Mouse (Mus musculus): ENCODE measurements around the gene Spint4. TPM values are rescaled to one million over a fixed set of nuclear protein-coding genes. Genes with fewer than 3 reads are reported as not detected.
A peak's percentile ranks its signal among the peaks of the same experiment; 100 is the strongest.

The Spint4 gene
- total and polyA plus RNA-seq, 3 experiments, result not detected

DNA sequence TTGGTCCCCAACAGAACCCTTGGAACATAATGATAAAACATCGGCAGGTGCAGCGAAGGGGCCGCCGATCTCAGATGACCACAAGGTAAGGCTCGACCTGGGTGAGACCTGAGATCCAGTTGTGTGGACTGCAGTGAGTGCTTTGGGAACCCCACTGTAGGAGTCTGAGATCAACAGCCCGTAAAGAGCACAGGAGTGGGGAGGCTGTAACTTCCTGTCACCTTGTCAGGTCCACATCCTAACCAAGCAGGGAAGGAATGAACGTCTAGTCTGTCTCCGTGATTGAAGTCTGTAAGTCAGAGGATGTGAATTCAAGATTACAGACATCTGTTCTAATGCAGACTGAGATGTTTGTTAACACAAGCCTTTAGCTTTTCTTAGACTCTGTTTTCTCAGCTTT, 48.4 kb downstream of the Spint4 start:
- H3K27ac ChIP-seq (ENCODE audit: control insufficient read depth, low read depth, low read length), result no peak overlapping the region
- peaks cover 7 to 22% of the 10 kb centered on the region in 2 experiments for H3K4me1 ChIP-seq (ENCODE audit: control insufficient read depth in 1 of 2, insufficient read depth in 2 of 2, low read length in 2 of 2)
- peak overlapping the region; percentile 90 for H3K9ac ChIP-seq (ENCODE audit: control insufficient read depth, low read depth, low read length, poor library complexity, severe bottlenecking)
- TF ChIP-seq TAL1 (IDR thresholded peaks at IDR 0.05; ENCODE audit: low read length), result no peak
- TF ChIP-seq POLR2A (IDR thresholded peaks at IDR 0.05; ENCODE audit: control insufficient read depth in 1 of 2, insufficient read depth in 1 of 2, low read depth in 1 of 2, low read length in 2 of 2, poor library complexity in 1 of 2), result no peak; a peak in 1 of 4 replicates
- no peak for TF ChIP-seq MEF2A (IDR thresholded peaks at IDR 0.05; ENCODE audit: extremely low read depth, insufficient replicate concordance, low read depth, low read length, poor library complexity, severe bottlenecking)
- TF ChIP-seq ZKSCAN1 (IDR thresholded peaks at IDR 0.05; ENCODE audit: low read depth, low read length), result no peak
- TF ChIP-seq USF2 (IDR thresholded peaks at IDR 0.05; ENCODE audit: borderline replicate concordance in 1 of 2, insufficient read depth in 1 of 2, low read depth in 1 of 2, low read length in 2 of 2), result no peak
- TF ChIP-seq UBTF (IDR thresholded peaks at IDR 0.05; ENCODE audit: borderline replicate concordance, insufficient read depth, low read depth, low read length), result no peak
- no peak for TF ChIP-seq CHD1 (IDR thresholded peaks at IDR 0.05; ENCODE audit: low read depth, low read length)
- no peak for TF ChIP-seq GATA1 (IDR thresholded peaks at IDR 0.05; ENCODE audit: low read depth, low read length)
- no peak for TF ChIP-seq KAT2A (conservative IDR thresholded peaks at IDR 0.05; ENCODE audit: low read depth, low read length)
- no peak for TF ChIP-seq TCF12 (IDR thresholded peaks at IDR 0.05; ENCODE audit: low read depth, low read length)
- TF ChIP-seq ETS1 (IDR thresholded peaks at IDR 0.05; ENCODE audit: low read depth, low read length), result no peak
- no peak for TF ChIP-seq MYC (IDR thresholded peaks at IDR 0.05; ENCODE audit: low read depth, low read length)
- peaks cover 18% of the 10 kb centered on the region for H3K79me2 ChIP-seq (ENCODE audit: control insufficient read depth, insufficient read depth, low read length, poor library complexity)
- peaks cover 12 to 13% of the 10 kb centered on the region in 2 experiments for H3K36me3 ChIP-seq (ENCODE audit: control insufficient read depth in 1 of 2, insufficient read depth in 2 of 2, low read length in 2 of 2)
- no peaks in the 10 kb centered on the region for H3K27me3 ChIP-seq (ENCODE audit: control insufficient read depth in 1 of 2, insufficient read depth in 2 of 2, low read length in 2 of 2)
- H3K4me3 ChIP-seq (ENCODE audit: control insufficient read depth in 1 of 2, insufficient read depth in 1 of 2, low read depth in 2 of 2, low read length in 2 of 2), result peak overlapping the region; percentile 83 to 89
- no peaks in the 10 kb centered on the region for H3K9me3 ChIP-seq (replicated peaks; ENCODE audit: insufficient read depth, low read length)
- DNase-seq (ENCODE audit: low read depth, low spot score), result no peak

DNA sequence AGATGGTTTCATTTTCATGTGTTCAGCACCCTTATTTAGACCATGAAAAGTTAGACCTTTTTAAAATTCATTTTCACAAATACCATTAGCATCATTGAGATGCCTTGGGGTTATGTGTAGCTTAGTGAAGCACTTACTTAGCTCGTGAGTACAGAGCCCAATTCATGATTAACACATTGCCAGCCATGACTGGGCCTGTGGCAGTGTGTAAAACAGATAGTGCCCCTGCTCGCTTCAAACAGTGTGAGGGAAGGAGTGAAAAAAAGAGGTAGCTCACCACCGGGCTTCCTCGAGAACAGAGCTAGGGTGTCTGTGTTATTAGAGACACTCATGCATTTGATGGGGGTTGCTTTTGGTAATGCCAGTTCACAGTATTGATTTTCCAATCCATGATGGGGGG, 49.9 kb downstream of the Spint4 start:
- TF ChIP-seq SIN3A (IDR thresholded peaks at IDR 0.05; ENCODE audit: low read length), result no peak
- TF ChIP-seq KAT2A (conservative IDR thresholded peaks at IDR 0.05; ENCODE audit: low read depth, low read length), result no peak
- TF ChIP-seq BHLHE40 (IDR thresholded peaks at IDR 0.05; ENCODE audit: borderline replicate concordance, low read depth, low read length), result no peak
- no peak for TF ChIP-seq POLR2AphosphoS5 (IDR thresholded peaks at IDR 0.05; ENCODE audit: borderline replicate concordance, low read depth, low read length)
- Histone ChIP-seq H3K9ac (ENCODE audit: control insufficient read depth, low read depth, low read length, poor library complexity, severe bottlenecking) (no peak overlapping the region), H3K27me3 (ENCODE audit: control insufficient read depth in 1 of 2, insufficient read depth in 2 of 2, low read length in 2 of 2) (no peaks in the 10 kb centered on the region), H3K36me3 (ENCODE audit: control insufficient read depth in 1 of 2, insufficient read depth in 2 of 2, low read length in 2 of 2) (peaks cover 13 to 17% of the 10 kb centered on the region in 2 experiments), H3K4me1 (ENCODE audit: control insufficient read depth in 1 of 2, insufficient read depth in 2 of 2, low read length in 2 of 2) (peaks cover 7 to 19% of the 10 kb centered on the region in 2 experiments), H3K4me3 (ENCODE audit: control insufficient read depth in 1 of 2, insufficient read depth in 1 of 2, low read depth in 2 of 2, low read length in 2 of 2) (no peak overlapping the region), H3K27ac (ENCODE audit: control insufficient read depth, low read depth, low read length) (no peak overlapping the region), H3K9me3 (replicated peaks; ENCODE audit: insufficient read depth, low read length) (no peaks in the 10 kb centered on the region), H3K79me2 (ENCODE audit: control insufficient read depth, insufficient read depth, low read length, poor library complexity) (peaks cover 18% of the 10 kb centered on the region)
- DNase-seq (ENCODE audit: low read depth, low spot score), result no peak

Measured in MEL (cell line).